In genomic region chr11:34048375-34049124, GRCm38 (mm10) we compare ENCODE assay signal across 18 mouse cellular contexts. TPM values are rescaled to one million over a fixed set of nuclear protein-coding genes. Genes with fewer than 3 reads are reported as not detected.
A peak's percentile ranks its signal among the peaks of the same experiment; 100 is the strongest.
DNase-seq lines count a peak whose midpoint lies in the region; ATAC-seq and TF ChIP-seq lines count a peak whose summit lies in the region.
"Had no signal": no experiment of that assay in that cellular context is flagged by ENCODE, and none has a peak within 500 bp of the region (broad histone marks: within the 10 kb centered on the region; RNA-seq: fewer than 3 reads in every experiment).

No protein-coding gene starts in this region.

- WGBS in heart, embryonic 16.5 days: 79% methylated on average over 8 of the region's 8 CpGs
- 64% methylated on average over 8 of the region's 8 CpGs for WGBS in liver, postnatal 0 days (ENCODE audit: insufficient replicate concordance)
- WGBS in heart, embryonic 12.5 days: 81% methylated on average over 8 of the region's 8 CpGs

- DNase-seq in heart, postnatal 25 days (ENCODE audit: low spot score): no peak
- peak; percentile 78 for DNase-seq in CD4-positive helper T cell, adult 2 months (ENCODE audit: low read depth, low spot score)
- DNase-seq in liver, postnatal 0 days: no peak
- no peak for DNase-seq in layer of hippocampus, postnatal 10 days (ENCODE audit: low spot score in 2 of 2)
- no peak for DNase-seq in cerebellum, adult 18-20 months
- DNase-seq: gastrocnemius, postnatal 10 days; left cerebral cortex, postnatal 4 days; lung, postnatal 14 days; right cerebral cortex, adult 18-20 months had no signal

- no peak for TF ChIP-seq EP300 in liver, postnatal 0 days (IDR thresholded peaks at IDR 0.05; ENCODE audit: low read depth)

- peak overlapping the region; percentile 46 for H3K4me3 ChIP-seq in heart, embryonic 16.5 days (ENCODE audit: low read length)
- H3K4me3 ChIP-seq in bone marrow macrophage, adult 2 months (ENCODE audit: insufficient read depth, low read length): peak overlapping the region; percentile 75
- H3K4me3 ChIP-seq in liver, postnatal 0 days (ENCODE audit: low read depth, low read length): peak overlapping the region; percentile 46
- no peak overlapping the region for H3K4me3 ChIP-seq in heart, embryonic 12.5 days
- H3K4me3 ChIP-seq: forebrain, embryonic 13.5 days had no signal

- no peaks in the 10 kb centered on the region for H3K4me1 ChIP-seq in heart, embryonic 16.5 days (ENCODE audit: control insufficient read depth, insufficient read depth, low read length)
- H3K4me1 ChIP-seq in bone marrow macrophage, adult 2 months (ENCODE audit: control insufficient read depth, insufficient read depth, low read length): peaks cover 42% of the 10 kb centered on the region
- H3K4me1 ChIP-seq in liver, postnatal 0 days (ENCODE audit: insufficient read depth): no peaks in the 10 kb centered on the region; the same call in 1 of the 2 replicates
- H3K4me1 ChIP-seq in heart, embryonic 12.5 days (replicated peaks): no peaks in the 10 kb centered on the region
- H3K4me1 ChIP-seq: forebrain, embryonic 13.5 days had no signal

- H3K4me2 ChIP-seq in heart, embryonic 16.5 days (ENCODE audit: low read depth, low read length): peak overlapping the region; percentile 38
- peak overlapping the region; percentile 58 for H3K4me2 ChIP-seq in liver, postnatal 0 days (ENCODE audit: low read depth, low read length)
- H3K4me2 ChIP-seq in heart, embryonic 12.5 days: no peak overlapping the region
- H3K4me2 ChIP-seq: forebrain, embryonic 13.5 days had no signal

- no peaks in the 10 kb centered on the region for H3K9me3 ChIP-seq in heart, embryonic 16.5 days (replicated peaks; ENCODE audit: control insufficient read depth, low read length)
- no peaks in the 10 kb centered on the region for H3K9me3 ChIP-seq in liver, postnatal 0 days (ENCODE audit: low read length)
- H3K9me3 ChIP-seq in heart, embryonic 12.5 days (replicated peaks): no peaks in the 10 kb centered on the region
- H3K9me3 ChIP-seq: forebrain, embryonic 13.5 days had no signal

- no peaks in the 10 kb centered on the region for H3K36me3 ChIP-seq in heart, embryonic 16.5 days (ENCODE audit: control insufficient read depth, insufficient read depth)
- H3K36me3 ChIP-seq in liver, postnatal 0 days (replicated peaks; ENCODE audit: insufficient read depth, low read length): no peaks in the 10 kb centered on the region; the same call in 1 of the 2 replicates
- H3K36me3 ChIP-seq in heart, embryonic 12.5 days: no peaks in the 10 kb centered on the region

- H3K27ac ChIP-seq in heart, embryonic 16.5 days (ENCODE audit: low read length): no peak overlapping the region
- peak overlapping the region; percentile 90 for H3K27ac ChIP-seq in bone marrow macrophage, adult 2 months (ENCODE audit: insufficient read depth, low read depth, low read length)
- H3K27ac ChIP-seq in liver, postnatal 0 days (ENCODE audit: low read depth): peak overlapping the region; percentile 61
- no peak overlapping the region for H3K27ac ChIP-seq in heart, embryonic 12.5 days (ENCODE audit: poor library complexity, severe bottlenecking)
- H3K27ac ChIP-seq: forebrain, embryonic 13.5 days; hindbrain, postnatal 0 days had no signal

- TF ChIP-seq CTCF in bone marrow macrophage, adult 2 months (IDR thresholded peaks at IDR 0.05; ENCODE audit: low read depth, low read length): no peak
- TF ChIP-seq CTCF in liver, postnatal 0 days (IDR thresholded peaks at IDR 0.05; ENCODE audit: low read depth): no peak

- no peaks in the 10 kb centered on the region for H3K27me3 ChIP-seq in heart, embryonic 16.5 days (ENCODE audit: control insufficient read depth, insufficient read depth, low read length)
- H3K27me3 ChIP-seq in liver, postnatal 0 days (ENCODE audit: insufficient read depth, low read length): no peaks in the 10 kb centered on the region
- no peaks in the 10 kb centered on the region for H3K27me3 ChIP-seq in heart, embryonic 12.5 days (replicated peaks)
- H3K27me3 ChIP-seq: forebrain, embryonic 13.5 days had no signal

- ATAC-seq in heart, embryonic 16.5 days (replicated peaks; ENCODE audit: extremely low read depth, insufficient read depth, low FRiP score): no peak
- no peak for ATAC-seq in liver, postnatal 0 days
- ATAC-seq in heart, embryonic 12.5 days (ENCODE audit: insufficient number of reproducible peaks, low FRiP score): no peak
- ATAC-seq: forebrain, embryonic 13.5 days; hindbrain, postnatal 0 days had no signal

- no peak overlapping the region for H3K9ac ChIP-seq in heart, embryonic 16.5 days (ENCODE audit: low read length)
- H3K9ac ChIP-seq in liver, postnatal 0 days (replicated peaks): no peak overlapping the region
- H3K9ac ChIP-seq in heart, embryonic 12.5 days: no peak overlapping the region
- H3K9ac ChIP-seq: forebrain, embryonic 13.5 days had no signal

- intact Hi-C loops in heart, postnatal 25 days (cut with DNase I): no loop called here

- no peak for TF ChIP-seq POLR2A in bone marrow macrophage, adult 2 months (IDR thresholded peaks at IDR 0.05; ENCODE audit: borderline replicate concordance, low read depth, low read length)

RNA-seq across cellular contexts. Expression of gene Lcp2, which starts 1.8 kb away (rescaled TPM):
- 4.9 and 11.3 TPM in 2 replicates for polyA plus RNA-seq in heart, embryonic 16.5 days (2015; fragmentation: Nextera tagmentation; extraction: Ambion mirVana)
- total RNA-seq in heart, postnatal 25 days (2021): 1 to 10 TPM; 2.6 to 2.7 TPM
- polyA plus RNA-seq in bone marrow macrophage, adult 2 months (2012; ENCODE audit: insufficient read depth, insufficient read length, missing spikeins): 96.8 and 118 TPM in 2 replicates
- polyA plus RNA-seq in liver, postnatal 0 days (2015; fragmentation: Nextera tagmentation; extraction: Ambion mirVana): 9.8 and 12.3 TPM in 2 replicates
- 1 to 10 TPM; 5.9 to 7.2 TPM for total RNA-seq in layer of hippocampus, postnatal 10 days (2021)
- 1.3 TPM in 2 replicates for polyA plus RNA-seq in heart, embryonic 12.5 days (2016; fragmentation: Nextera tagmentation; extraction: Ambion mirVana)

RNA-seq across cellular contexts. Expression of gene 4930469K13Rik, which starts 49.8 kb away (rescaled TPM):
- polyA plus RNA-seq in heart, embryonic 16.5 days (2015; fragmentation: Nextera tagmentation; extraction: Ambion mirVana): not detected in 2 replicates
- total RNA-seq in heart, postnatal 25 days (2021): not detected
- not detected in 2 replicates for polyA plus RNA-seq in bone marrow macrophage, adult 2 months (2012; ENCODE audit: insufficient read depth, insufficient read length, missing spikeins)
- not detected in 2 replicates for polyA plus RNA-seq in liver, postnatal 0 days (2015; fragmentation: Nextera tagmentation; extraction: Ambion mirVana)
- total RNA-seq in layer of hippocampus, postnatal 10 days (2021): not detected
- polyA plus RNA-seq in heart, embryonic 12.5 days (2016; fragmentation: Nextera tagmentation; extraction: Ambion mirVana): not detected in 2 replicates
- total RNA-seq: common myeloid progenitor, adult 5-6 weeks; gastrocnemius, postnatal 10 days; left cerebral cortex, postnatal 4 days; neutrophil, adult 5-6 weeks had no signal
- polyA plus RNA-seq: forebrain, embryonic 13.5 days; heart, embryonic 14.5 days; kidney, embryonic 16.5 days had no signal

RNA-seq across cellular contexts. Expression of gene Kcnip1, which starts 55.6 kb away (rescaled TPM):
- 0.10 and 0.20 TPM in 2 replicates for polyA plus RNA-seq in heart, embryonic 16.5 days (2015; fragmentation: Nextera tagmentation; extraction: Ambion mirVana)
- not detected for total RNA-seq in heart, postnatal 25 days (2021)
- polyA plus RNA-seq in bone marrow macrophage, adult 2 months (2012; ENCODE audit: insufficient read depth, insufficient read length, missing spikeins): not detected in 2 replicates
- polyA plus RNA-seq in liver, postnatal 0 days (2015; fragmentation: Nextera tagmentation; extraction: Ambion mirVana): not detected in 2 replicates
- total RNA-seq in layer of hippocampus, postnatal 10 days (2021): 10 to 100 TPM; 35.5 to 42.1 TPM
- polyA plus RNA-seq in heart, embryonic 12.5 days (2016; fragmentation: Nextera tagmentation; extraction: Ambion mirVana): 0.24 and 0.54 TPM in 2 replicates
- total RNA-seq: common myeloid progenitor, adult 5-6 weeks; neutrophil, adult 5-6 weeks had no signal

Comparison
In these comparisons a context has a peak if more than half of its experiments do, and no peak if none do; other contexts are left out.
1. H3K27ac ChIP-seq: peak in bone marrow macrophage, adult 2 months (single experiment) and liver, postnatal 0 days (single experiment); none in heart, embryonic 16.5 days (single experiment) and heart, embryonic 12.5 days (single experiment).